Mouse (Mus musculus): ENCODE measurements at regions not wholly inside any gene's neighbourhood (a gene's known extent, or its start where the extent isn't known, plus 50 kb on each side); places are given as distances from the start of the nearest gene placed in this dataset.

- DNase-seq: no peak
- intact Hi-C loops (cut with DNase I; ENCODE audit: low total_unique reads): no loop called here
Measured at GRCm38 (mm10) chr16:93055545-93055944, 229.6 kb upstream of the Runx1 start.

DNA sequence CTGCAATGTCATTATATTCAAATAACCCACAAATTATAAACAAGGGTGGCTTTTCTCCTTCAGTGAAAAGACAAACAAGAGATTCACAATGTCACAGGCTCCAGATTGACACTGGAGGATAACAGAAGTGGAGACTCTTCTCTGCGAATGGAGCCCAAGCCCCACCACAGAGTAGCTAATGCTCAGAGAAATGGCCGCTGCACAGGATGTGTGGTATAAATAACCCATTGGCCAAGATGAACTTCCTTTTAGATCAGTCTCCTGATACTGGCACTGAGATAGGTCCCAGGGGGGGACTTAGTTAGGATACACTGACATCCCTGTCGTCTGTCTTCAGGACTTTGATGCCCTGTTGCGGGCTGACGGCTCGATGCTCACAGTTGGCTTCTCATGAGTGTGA lies 225.3 kb upstream of the Runx1 start:
- intact Hi-C loops (cut with DNase I; ENCODE audit: low total_unique reads): no loop called here

DNA sequence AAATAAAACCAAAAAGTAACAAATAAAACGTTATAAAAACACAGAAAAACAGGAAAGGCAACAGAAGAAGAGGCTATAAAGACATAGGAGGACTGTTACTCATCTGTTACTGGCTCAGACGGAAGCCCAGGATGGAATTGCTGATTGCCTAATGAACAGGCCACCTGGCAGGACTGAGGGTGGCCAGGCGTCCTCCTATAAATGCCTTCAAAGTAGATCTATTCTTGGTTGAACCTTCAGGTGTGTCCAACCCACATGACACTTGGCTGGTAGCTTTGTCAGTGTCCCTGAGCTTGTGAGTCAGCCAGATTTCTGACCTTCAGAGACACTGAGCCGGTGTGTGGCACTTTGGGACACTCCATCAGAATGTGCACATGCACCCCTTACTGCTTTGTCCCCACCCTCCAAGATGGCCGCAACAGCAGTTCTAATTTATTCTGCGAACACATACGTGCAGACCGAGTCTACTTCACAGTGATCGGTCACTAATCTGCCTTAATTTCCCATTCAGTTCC lies 222.5 kb upstream of the Runx1 start:
- DNase-seq: no peak
- intact Hi-C loops (cut with DNase I; ENCODE audit: low total_unique reads): no loop called here

More for the DNA sequence above, 225.3 kb upstream of the Runx1 start:
- no peak for DNase-seq

- intact Hi-C loops (cut with DNase I; ENCODE audit: low total_unique reads): no loop called here
- no peak for DNase-seq
Measured at GRCm38 (mm10) chr16:93047594-93047993, 221.6 kb upstream of the Runx1 start.

GRCm38 (mm10) chr16:93046221-93046620 lies 220.3 kb upstream of the Runx1 start:
- DNase-seq: no peak
- intact Hi-C loops (cut with DNase I; ENCODE audit: low total_unique reads): no loop called here

GRCm38 (mm10) chr16:93043355-93043754 lies 217.4 kb upstream of the Runx1 start:
- intact Hi-C loops (cut with DNase I; ENCODE audit: low total_unique reads): no loop called here
- DNase-seq: no peak

- intact Hi-C loops (cut with DNase I; ENCODE audit: low total_unique reads): no loop called here
Measured at GRCm38 (mm10) chr16:93042941-93043340, 217.0 kb upstream of the Runx1 start.

DNA sequence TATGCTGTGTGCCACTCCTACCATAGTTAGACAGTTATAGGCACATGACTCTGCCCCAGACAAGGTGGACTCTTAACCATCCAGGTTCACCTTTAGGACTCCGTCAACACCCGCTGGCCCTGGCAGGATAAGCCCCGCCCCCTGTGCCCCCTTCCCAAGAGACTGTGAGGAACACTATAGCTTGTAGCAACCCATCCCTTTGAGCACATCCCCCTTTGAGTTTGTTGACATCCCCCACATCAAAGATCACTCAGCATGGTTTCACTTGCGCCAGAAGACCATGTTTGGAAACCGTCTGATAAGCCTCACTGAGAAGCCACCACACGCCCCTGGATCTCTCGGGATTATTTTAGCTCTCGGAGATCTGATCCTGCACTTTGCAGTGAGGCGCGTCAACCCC lies 216.5 kb upstream of the Runx1 start:
- intact Hi-C loops (cut with DNase I; ENCODE audit: low total_unique reads): no loop called here

More at GRCm38 (mm10) chr16:93042941-93043340, 217.0 kb upstream of the Runx1 start:
- DNase-seq: no peak

GRCm38 (mm10) chr16:93041887-93042286 lies 215.9 kb upstream of the Runx1 start:
- no peak for DNase-seq

More for the DNA sequence above, 216.5 kb upstream of the Runx1 start:
- DNase-seq: no peak

DNA sequence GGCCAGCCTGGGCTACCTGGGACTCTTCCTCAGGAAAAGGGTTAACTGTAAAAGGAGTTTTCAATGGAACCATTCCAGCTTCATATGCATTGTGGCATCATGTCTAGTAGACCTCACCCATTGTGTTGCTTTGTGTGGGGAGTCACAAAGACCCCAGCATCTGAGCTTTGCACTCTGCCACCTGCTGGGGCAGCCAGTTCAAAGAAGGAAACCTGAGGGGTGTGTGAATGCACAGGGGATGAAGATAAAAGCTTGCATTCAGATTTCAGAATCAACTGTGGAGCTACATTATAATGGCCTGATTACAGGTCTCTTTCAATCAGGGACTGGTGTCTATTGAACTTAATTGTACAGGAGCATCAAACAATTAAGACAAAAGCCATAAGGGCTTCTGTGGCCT lies 215.4 kb upstream of the Runx1 start:
- intact Hi-C loops (cut with DNase I; ENCODE audit: low total_unique reads): no loop called here

More at GRCm38 (mm10) chr16:93041887-93042286, 215.9 kb upstream of the Runx1 start:
- intact Hi-C loops (cut with DNase I; ENCODE audit: low total_unique reads): no loop called here

DNA sequence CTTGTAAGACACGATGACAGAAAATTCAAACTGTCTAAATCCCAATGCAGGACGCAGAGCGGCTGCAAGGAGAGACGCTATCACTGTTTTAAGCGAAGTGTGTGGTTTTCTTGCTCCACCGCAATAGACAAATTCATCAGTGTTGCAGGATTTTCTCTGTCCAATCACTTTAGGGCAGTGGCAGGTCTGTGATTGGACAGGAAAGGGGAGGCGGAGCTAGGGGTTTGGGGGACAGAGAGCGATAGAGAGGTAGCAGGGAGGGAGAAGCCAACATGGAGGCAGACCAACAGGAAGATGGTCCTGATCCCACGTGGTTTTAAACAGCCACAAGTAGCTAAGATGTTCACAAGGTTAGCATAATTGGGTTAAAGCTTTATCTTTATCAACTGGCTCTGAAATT lies 209.7 kb upstream of the Runx1 start:
- no peak for DNase-seq
- intact Hi-C loops (cut with DNase I; ENCODE audit: low total_unique reads): no loop called here

More for the DNA sequence above, 215.4 kb upstream of the Runx1 start:
- no peak for DNase-seq

DNA sequence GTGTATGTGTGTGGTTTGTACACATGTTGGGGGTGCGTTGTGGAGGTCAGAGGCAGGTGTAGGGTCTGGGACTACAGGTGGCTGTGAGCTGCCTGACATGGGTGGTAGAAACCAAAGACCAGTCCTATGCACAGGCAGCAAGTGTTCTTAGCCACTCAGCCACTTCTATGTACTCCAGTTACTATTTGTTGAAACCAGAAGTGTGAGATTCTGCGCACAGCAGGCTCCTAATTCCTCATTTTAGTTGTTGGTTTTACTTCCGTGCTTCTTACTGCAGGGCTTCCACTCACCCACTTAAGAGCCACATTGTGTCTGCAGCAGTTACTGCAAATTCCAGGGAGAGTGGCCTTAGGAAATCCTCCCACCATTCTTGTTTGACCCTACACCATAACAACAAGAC lies 208.0 kb upstream of the Runx1 start:
- DNase-seq: no peak
- intact Hi-C loops (cut with DNase I; ENCODE audit: low total_unique reads): no loop called here

DNA sequence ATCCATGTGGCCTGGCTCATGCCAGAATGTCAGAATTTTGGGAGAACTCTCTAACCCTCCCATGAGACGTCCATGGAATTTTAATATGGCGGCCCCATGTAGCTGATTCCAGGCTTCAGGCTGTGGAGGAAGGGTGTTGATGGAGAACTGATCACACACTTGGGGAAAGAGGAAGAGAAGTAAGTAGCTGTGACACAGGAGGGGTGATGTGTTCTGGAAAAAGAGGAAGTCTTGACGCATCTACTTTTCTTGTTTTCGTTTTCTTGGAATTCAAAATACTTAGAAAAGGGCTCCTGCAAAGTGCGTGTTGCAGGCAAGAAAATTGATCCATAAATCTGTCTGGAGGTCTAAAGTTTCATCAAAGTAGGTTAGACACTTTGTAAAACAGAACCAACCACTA lies 205.7 kb upstream of the Runx1 start:
- intact Hi-C loops (cut with DNase I; ENCODE audit: low total_unique reads): no loop called here
- DNase-seq: no peak

GRCm38 (mm10) chr16:93028640-93029039 lies 202.7 kb upstream of the Runx1 start:
- intact Hi-C loops (cut with DNase I; ENCODE audit: low total_unique reads): no loop called here
- DNase-seq: no peak

DNA sequence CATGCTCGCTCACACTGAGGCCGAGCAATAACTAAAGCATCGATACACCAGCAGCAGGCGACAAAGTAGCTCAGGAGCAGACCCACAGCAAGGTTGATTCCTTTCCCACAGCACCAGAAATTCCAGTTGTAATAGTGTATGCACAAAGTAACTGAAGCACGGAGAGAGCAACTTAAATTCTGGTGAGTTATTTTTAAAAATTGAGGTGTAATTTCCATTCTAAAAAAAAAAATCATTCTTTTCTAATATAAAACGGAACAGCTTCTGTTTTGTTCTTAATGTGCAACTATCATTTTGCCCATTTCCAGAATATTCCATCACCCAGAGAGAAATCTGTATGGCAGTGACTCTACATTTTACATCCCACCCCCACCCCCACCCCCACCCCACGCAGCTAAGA lies 202.1 kb upstream of the Runx1 start:
- intact Hi-C loops (cut with DNase I; ENCODE audit: low total_unique reads): no loop called here
- no peak for DNase-seq

DNA sequence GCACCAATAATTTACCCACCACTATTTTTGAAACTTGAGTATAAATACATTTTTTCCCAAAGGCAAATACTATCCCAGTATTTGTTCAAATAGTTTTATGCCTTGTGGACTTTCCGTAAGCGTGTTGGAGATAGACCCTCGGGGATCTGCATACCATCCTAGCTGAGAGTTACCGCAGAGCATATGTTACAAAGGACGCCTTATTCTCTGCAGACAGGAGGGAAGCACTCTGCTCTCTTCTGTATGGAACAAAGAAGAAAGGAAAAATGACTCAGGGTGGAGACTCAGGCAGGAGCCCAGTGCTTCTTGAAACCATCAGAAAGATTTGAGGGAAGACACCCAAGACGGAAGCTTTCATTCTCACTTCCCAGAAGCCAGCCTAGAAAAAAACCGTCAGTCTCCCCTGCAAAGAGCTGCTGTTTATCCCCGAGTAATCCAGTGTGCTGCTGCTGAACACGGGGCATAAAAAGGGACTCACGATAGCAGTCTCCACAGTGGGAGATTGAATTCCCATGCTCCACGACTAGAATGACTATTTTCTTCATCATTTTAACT lies 200.2 kb upstream of the Runx1 start:
- no peak for DNase-seq
- intact Hi-C loops (cut with DNase I; ENCODE audit: low total_unique reads): no loop called here

- DNase-seq: no peak
- intact Hi-C loops (cut with DNase I; ENCODE audit: low total_unique reads): no loop called here
Measured at GRCm38 (mm10) chr16:93019800-93020555, 194.0 kb upstream of the Runx1 start.

DNA sequence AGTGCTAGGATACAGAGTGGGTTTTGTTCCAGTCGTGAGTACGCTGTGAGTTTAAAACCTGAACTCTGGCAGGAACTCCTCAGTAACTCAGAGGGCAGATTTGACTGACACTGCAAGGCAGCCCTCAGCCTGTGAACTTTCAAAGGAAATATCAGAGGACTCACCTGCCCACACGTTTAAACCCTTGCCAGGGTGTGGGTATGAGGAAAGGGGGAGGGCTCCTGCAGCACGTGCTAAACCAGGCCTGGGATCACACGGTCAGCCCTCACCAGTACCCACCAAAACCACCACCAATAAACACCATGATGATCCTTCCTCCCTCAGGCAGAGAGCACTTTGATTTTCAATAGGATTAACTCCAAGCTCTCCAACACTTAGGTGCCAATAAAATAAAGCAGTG lies 192.8 kb upstream of the Runx1 start:
- DNase-seq: no peak
- intact Hi-C loops (cut with DNase I; ENCODE audit: low total_unique reads): no loop called here

DNA sequence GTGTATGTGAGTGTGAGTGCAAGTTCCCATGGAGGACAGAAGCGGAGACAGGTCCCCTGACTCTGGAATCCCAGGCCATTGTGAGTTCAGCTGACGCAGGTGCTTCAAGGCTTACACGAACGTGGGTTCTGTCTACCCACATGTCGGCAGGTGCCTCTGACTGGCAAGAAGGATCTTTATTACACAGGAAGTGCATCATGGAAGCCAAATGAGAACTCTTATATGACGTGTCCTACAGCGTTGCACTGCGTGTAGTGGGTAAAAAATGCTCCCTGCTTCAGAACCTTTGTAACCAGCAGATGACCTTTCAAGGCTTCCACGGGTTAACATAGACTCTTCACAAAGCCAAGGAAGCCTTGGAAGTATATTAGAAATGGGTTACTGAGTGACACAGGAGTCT lies 191.1 kb upstream of the Runx1 start:
- DNase-seq: no peak
- intact Hi-C loops (cut with DNase I; ENCODE audit: low total_unique reads): no loop called here

DNA sequence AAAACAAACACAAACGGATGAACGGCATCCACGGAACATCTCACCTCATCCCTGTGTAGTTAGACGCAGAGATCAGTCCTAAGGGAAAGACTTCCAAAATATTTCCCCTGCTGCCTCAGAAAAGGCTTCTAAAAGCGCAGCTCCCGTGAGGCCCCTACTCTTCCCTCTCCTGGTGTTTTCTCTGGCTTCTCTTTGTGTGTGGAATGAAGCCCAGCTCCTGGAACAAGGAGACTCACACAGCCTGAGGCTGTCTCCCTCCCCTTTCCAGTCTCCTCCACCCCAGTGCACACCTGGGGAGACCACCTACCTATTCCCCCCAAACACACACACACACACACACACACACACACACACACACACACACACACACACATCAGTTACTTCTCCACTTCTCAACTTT lies 189.7 kb upstream of the Runx1 start:
- intact Hi-C loops (cut with DNase I; ENCODE audit: low total_unique reads): no loop called here
- no peak for DNase-seq

- DNase-seq: no peak
- intact Hi-C loops (cut with DNase I; ENCODE audit: low total_unique reads): no loop called here
Measured at GRCm38 (mm10) chr16:93014991-93015390, 189.0 kb upstream of the Runx1 start.

Measured in gastrocnemius, postnatal 14 days (tissue).